Mouse (Mus musculus): ENCODE results near the gene Mpzl1. TPM values are rescaled to one million over a fixed set of nuclear protein-coding genes. Genes with fewer than 3 reads are reported as not detected.

Gene Mpzl1
- polyA plus RNA-seq, 1 experiment: 2.8 TPM

DNA sequence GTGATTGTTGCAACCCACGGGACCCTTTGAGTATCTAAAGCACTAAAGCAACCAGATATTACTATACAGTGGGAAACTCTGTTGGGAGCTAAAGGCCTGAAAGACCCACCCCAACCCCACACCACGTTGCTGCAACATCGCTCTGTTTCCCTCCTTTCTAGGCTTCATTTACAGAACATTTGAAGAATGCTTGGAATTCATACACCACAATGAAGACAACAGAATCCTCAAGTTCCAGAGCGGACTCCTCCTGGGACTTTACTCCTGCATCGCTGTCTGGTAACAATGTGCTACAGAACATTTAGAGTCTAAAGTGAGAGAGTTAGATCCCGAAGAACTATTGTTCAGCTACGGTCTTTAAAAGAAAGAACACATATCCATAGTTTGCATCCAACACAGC, 66.9 kb downstream of the Mpzl1 start:
- Histone ChIP-seq H3K4me3 (ENCODE audit: insufficient read depth, low read length) (no peak overlapping the region), H3K4me1 (ENCODE audit: control insufficient read depth, insufficient read depth, low read length) (peaks cover 2% of the 10 kb centered on the region; the same call in 1 of the 2 replicates), H3K27ac (ENCODE audit: insufficient read depth, low read depth, low read length) (no peak overlapping the region)
- TF ChIP-seq POLR2A (IDR thresholded peaks at IDR 0.05; ENCODE audit: borderline replicate concordance, low read depth, low read length) (no peak), CTCF (IDR thresholded peaks at IDR 0.05; ENCODE audit: low read depth, low read length) (no peak)

DNA sequence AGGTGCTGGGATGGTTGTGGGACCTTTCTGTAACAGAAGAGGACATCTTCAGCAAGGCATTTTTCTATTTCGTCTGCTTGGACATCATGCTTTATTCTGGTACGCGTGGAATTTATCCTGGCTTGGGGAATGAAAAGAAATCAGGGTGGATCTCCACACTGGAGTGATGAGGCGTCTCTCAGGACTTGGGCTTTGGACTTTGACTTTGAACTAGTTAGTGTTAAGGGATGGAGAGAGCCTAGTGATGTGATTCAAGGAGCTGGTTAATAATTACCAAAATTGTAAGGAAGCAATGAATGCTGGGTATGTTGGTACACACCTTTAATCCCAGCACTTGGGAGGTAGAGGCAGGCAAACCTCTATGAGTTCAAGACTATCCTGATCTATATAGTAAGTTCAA, 69.1 kb downstream of the Mpzl1 start:
- H3K4me3 ChIP-seq (ENCODE audit: insufficient read depth, low read length): no peak overlapping the region
- H3K27ac ChIP-seq (ENCODE audit: insufficient read depth, low read depth, low read length): no peak overlapping the region
- TF ChIP-seq CTCF (IDR thresholded peaks at IDR 0.05; ENCODE audit: low read depth, low read length) (no peak), POLR2A (IDR thresholded peaks at IDR 0.05; ENCODE audit: borderline replicate concordance, low read depth, low read length) (no peak)
- peaks cover 2% of the 10 kb centered on the region; the same call in 1 of the 2 replicates for H3K4me1 ChIP-seq (ENCODE audit: control insufficient read depth, insufficient read depth, low read length)

GRCm38 (mm10) chr1:165559073-165559472, 75.3 kb downstream of the Mpzl1 start:
- Histone ChIP-seq H3K27ac (ENCODE audit: insufficient read depth, low read depth, low read length) (no peak overlapping the region), H3K4me1 (ENCODE audit: control insufficient read depth, insufficient read depth, low read length) (peaks cover 6% of the 10 kb centered on the region)
- no peak for TF ChIP-seq CTCF (IDR thresholded peaks at IDR 0.05; ENCODE audit: low read depth, low read length)
- TF ChIP-seq POLR2A (IDR thresholded peaks at IDR 0.05; ENCODE audit: borderline replicate concordance, low read depth, low read length): no peak

DNA sequence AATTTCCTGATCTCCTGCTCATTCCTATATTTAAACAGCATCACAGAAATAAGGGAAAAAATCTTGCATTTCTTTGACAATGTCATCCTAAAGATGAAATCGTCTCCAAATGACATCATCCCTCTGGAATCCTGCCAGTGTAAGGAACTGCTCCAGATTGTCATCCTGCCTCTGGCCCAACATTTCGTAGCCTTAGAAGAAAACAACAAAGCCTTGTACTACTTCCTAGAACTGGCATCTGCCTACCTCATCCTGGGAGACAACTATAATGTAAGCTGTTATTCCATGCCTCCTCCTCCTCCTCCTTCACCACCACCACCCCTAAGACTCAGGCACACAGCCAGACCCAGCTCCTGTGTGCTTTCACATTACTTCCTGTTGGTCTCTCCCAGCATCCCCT, 77.6 kb downstream of the Mpzl1 start:
- no peak overlapping the region for H3K27ac ChIP-seq (ENCODE audit: insufficient read depth, low read depth, low read length)
- peaks cover 6% of the 10 kb centered on the region for H3K4me1 ChIP-seq (ENCODE audit: control insufficient read depth, insufficient read depth, low read length)
- H3K4me3 ChIP-seq (ENCODE audit: insufficient read depth, low read length): no peak overlapping the region
- TF ChIP-seq CTCF (IDR thresholded peaks at IDR 0.05; ENCODE audit: low read depth, low read length) (no peak), POLR2A (IDR thresholded peaks at IDR 0.05; ENCODE audit: borderline replicate concordance, low read depth, low read length) (no peak)

More at GRCm38 (mm10) chr1:165559073-165559472, 75.3 kb downstream of the Mpzl1 start:
- no peak overlapping the region for H3K4me3 ChIP-seq (ENCODE audit: insufficient read depth, low read length)

Other genes with a start within 250 kb of the Mpzl1 start
- gene Dcaf6, start 174.1 kb downstream of the Mpzl1 start, polyA plus RNA-seq (2012; ENCODE audit: insufficient read depth, insufficient read length, missing spikeins): 27.1 and 27.6 TPM in 2 replicates
- gene Mpc2, start 173.9 kb downstream of the Mpzl1 start, polyA plus RNA-seq (2012; ENCODE audit: insufficient read depth, insufficient read length, missing spikeins): 86.6 and 102 TPM in 2 replicates
- gene Adcy10, start 149.4 kb downstream of the Mpzl1 start, polyA plus RNA-seq (2012; ENCODE audit: insufficient read depth, insufficient read length, missing spikeins): not detected in 2 replicates
- gene Rcsd1, start 75.2 kb upstream of the Mpzl1 start, polyA plus RNA-seq (2012; ENCODE audit: insufficient read depth, insufficient read length, missing spikeins): 59.7 and 60.3 TPM in 2 replicates
- gene Creg1, start 129.2 kb upstream of the Mpzl1 start, polyA plus RNA-seq (2012; ENCODE audit: insufficient read depth, insufficient read length, missing spikeins): 889 and 906 TPM in 2 replicates
- 0.53 TPM in 1 of 2 replicates, not detected in the other for gene Cd247, start 154.1 kb upstream of the Mpzl1 start, polyA plus RNA-seq (2012; ENCODE audit: insufficient read depth, insufficient read length, missing spikeins)